Mouse (Mus musculus) urinary bladder, adult 18-20 months (tissue): ENCODE results near the gene Synj1.

Experiments
- DNase-seq, 2 experiments: peaks; one replicate each; pipeline ENCODE4 v3.0.0; 2022; ENCODE audit warnings: low spot score in 2 of 2, mixed read lengths in 2 of 2

Gene Synj1

GRCm38 (mm10) chr16:91011021-91011683, at the start of gene Synj1:
Gene Synj1, minus strand, starts transcription at chr16:91011308.
- peak; percentile 83 to 88 for DNase-seq

DNA sequence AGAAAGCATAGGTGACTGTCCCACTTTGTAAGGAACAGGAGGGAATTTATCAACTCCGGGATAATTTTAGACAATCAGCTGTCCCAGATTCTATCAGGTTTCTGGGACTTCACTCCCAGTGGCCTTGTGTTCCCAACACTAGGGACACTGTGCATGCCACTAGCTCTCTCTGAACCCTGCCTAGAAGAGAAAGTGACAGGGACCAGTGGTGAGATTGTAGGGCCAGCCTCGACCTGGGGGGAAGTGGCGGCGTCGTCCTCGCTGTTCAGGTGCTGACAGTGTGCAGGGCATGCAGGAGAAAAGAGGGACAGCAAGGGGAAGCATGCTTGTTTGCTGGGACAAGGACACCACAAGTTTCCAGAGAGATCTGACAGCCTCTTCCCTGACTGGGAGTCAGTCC, 46.6 kb upstream of the Synj1 start:
- no peak for DNase-seq

- no peak for DNase-seq
Measured at GRCm38 (mm10) chr16:91057261-91057660, 46.2 kb upstream of the Synj1 start.

- DNase-seq = no peak
Measured at GRCm38 (mm10) chr16:91056043-91056821, 45.1 kb upstream of the Synj1 start.

DNA sequence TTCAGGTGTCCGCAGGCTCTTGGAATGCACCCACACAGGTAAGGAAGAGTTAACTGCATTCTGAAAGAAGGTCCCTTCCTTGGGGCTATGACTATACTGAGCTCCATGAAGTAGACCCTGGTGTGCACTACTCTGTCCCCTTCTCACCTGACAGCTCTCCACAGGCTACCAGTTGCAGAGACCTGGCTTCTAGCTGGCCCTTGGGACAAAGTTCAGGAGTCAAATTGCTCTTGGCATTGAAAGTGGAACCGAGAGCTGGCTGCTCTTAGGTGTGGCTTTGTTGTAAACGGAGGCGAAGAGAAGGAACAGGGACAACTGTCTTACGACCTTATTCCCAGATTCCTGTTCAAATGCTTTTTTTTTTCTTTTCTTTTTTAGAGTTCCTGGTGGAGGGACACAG, 44.0 kb upstream of the Synj1 start:
- DNase-seq = no peak

- DNase-seq = no peak
Measured at GRCm38 (mm10) chr16:91053599-91053998, 42.5 kb upstream of the Synj1 start.

DNA sequence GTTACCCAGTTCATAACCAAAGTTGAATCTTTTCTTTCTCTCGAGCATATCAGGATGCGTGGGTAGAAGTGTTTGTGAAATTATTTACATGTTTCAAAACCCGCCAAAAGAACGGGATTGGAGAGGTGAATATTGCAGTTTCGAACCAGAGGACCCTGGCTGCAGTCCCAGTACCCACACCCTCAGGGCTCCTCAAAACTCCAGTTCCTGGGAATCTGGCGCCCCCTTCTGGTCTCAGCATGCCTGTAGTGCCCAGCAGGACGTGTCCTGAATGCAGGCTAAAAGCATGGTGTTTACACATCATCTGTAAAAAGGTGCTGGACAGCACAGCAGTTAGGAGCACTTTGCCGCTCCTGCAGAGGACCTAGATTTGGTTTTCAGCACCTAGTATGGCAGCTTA, 34.4 kb upstream of the Synj1 start:
- DNase-seq = no peak

DNA sequence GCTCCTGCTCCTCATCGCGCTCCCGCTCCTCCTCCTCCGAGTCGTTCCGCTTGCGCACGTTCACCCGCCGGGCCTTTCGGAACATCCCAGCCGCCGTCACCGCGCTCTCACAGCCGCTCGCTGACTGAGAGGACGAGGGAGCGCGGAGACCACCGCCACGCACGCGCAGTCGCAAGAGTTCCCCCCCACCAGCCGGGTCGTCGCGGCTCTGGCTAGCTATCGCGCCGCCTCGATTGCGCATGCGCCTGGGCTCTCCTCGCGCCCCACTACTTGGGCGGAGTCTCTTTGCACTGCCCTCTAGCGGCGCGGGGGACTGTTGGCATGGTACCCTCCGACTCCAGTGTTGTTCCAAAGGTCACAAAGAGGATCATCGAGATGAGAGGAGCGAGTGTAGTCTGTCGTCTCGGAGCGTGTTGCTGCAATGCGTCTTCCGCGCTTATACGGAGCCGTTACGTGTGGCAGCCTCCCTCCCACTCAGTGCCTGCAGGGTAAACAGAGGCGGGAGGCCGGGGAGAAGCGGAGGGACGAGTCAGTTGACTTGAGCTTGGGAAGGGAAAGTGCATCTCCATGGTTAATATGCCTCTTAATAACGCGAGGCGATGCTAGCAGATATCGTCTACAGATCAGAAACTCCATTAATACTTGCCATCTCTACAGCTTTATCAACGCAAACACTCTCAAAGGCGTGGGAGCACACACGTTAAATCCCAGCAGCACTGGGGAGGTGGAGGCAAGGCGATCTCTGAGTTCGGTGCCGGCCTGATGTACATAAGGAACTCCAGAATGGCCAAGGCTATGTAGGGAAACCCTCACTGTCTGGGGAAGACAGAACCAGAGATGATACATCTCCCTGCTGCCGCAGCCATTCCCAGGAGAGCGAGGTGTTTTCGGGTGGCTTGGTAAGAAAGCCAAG, 33.4 kb upstream of the Synj1 start, which contains the start of gene Paxbp1:
Paxbp1 (minus strand) TSS at position 274 of the 913 bp plus-strand sequence.
- peak; percentile 96 to 98 for DNase-seq

GRCm38 (mm10) chr16:91043461-91044248, 32.5 kb upstream of the Synj1 start:
- peak; percentile 21 to 58 for DNase-seq

DNA sequence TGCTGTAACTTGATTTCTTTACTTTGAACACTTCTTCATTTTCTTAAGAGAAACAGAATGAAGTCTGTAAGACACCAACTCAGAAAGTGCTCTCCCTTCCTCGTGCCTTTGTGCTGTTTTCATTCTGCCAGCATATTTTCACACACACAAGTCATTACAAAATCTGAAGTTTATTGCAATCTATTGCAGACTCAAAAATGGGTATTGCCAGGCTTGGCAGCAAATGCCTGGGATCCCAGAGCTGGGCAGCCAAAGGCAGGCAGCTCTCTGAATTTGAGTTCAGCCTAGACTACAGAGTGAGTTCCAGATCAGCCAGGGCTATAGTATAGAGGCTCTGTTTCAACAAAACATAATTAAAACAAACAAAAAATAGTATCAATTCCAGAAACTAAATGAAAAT, 31.5 kb upstream of the Synj1 start:
- no peak for DNase-seq

DNA sequence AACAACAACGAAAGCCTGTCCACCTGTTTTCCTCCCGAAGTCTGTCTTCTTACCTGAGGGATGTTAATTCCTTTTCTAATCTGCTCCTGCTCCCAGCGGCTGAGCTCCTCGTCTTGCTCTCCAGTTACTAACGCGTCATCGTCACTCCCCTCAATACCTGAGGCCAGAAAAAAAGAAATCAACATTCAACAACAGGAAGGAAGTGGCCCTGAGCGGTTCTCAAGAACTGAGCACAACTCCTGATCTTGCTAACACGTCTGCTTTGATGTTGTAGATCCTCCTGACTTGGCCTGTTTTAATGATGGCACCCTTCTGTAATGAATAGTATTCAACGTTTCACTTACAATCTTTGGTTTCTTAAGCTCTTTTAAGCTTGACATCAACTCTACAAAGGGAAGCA, 24.8 kb upstream of the Synj1 start:
- DNase-seq = no peak

GRCm38 (mm10) chr16:91030751-91031150, 19.6 kb upstream of the Synj1 start:
- no peak for DNase-seq

GRCm38 (mm10) chr16:91029901-91030300, 18.8 kb upstream of the Synj1 start:
- DNase-seq = no peak

DNA sequence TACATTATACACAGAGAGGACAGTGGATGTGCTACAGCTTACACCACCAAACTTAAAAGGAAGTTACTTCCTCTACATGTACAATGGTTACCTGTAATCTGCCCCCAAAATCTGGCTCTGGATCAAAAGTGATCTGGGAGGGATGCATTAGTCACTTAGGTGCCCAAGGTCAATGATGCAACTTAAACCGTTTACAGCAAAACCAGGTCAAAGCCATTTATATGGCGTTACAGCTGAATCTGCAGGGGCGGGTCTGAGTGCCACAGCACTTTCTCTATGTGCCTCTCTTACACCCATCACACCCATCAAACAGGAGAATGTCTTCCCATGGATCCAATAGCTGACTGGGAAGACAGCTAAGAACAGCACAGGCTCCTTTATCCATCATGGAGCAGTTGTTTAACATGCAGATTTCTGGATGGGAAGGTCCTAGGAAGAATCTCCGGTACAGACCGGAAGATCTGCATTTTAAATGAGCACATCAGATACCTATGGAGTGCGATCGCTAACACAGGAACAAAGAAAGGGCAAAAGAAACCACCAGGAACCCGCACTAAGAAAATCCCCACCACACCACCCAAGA, 18.1 kb upstream of the Synj1 start:
- no peak for DNase-seq

DNA sequence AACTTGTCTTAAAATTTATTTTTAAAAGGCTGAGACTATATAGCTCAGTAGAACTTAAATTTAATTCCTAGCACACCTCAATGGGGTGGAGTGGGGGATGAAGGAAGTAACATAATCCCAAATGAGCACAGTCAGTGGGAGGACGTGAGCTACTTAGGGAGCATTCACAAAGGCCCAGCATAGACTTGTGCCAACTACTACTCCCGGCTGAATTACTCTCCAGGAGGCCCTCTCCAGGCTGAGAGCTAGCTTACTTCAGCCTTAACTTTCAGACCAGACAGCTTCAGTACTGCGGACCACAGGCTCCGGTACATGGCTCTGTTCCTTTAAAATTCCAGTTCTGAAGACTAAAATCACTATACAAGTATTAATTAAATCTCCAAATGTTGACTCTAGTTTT, 15.2 kb upstream of the Synj1 start:
- DNase-seq = no peak

GRCm38 (mm10) chr16:91023384-91023783, 12.3 kb upstream of the Synj1 start:
- no peak for DNase-seq

DNA sequence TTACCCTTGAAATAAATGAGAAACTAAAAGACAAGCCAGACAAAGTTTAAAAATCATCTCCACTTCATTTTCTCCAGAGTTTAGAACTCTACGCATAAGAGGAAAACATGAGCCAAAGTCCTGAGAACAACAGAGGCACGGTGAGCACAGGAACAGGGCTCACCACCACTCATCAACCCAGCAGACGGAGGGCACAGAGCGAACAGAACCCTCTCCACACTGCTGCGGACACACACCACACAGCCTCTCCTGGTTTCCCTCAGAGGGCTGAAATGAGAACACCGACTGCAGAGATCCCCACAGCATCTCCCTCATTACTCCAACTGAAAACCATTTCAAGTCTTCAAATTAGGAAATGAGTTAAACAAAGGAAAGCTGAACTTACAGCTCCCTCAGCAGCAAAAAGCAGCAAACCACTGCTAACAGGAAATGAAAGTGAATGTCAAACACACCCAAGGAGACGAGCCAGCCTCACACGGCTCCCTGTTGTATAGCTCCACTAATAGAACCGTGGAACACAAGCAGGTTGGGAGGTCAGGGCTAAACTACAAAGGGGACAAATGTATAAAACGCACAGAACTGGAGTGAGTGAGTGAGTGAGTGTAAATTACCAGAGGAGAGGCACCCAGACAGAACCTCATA, 9.9 kb upstream of the Synj1 start:
- DNase-seq = no peak

GRCm38 (mm10) chr16:91019476-91019875, 8.4 kb upstream of the Synj1 start:
- DNase-seq = no peak

- DNase-seq = no peak
Measured at GRCm38 (mm10) chr16:91015761-91016160, 4.7 kb upstream of the Synj1 start.

- no peak for DNase-seq
Measured at GRCm38 (mm10) chr16:91011847-91012246, 739 bp upstream of the Synj1 start.
